10 mouse cellular contexts compared by ENCODE assay signal in genomic region chr14:121145698-121146097, GRCm38 (mm10).
DNase-seq lines count a peak whose midpoint lies in the region; ATAC-seq and TF ChIP-seq lines count a peak whose summit lies in the region.
"Had no signal": no experiment of that assay in that cellular context is flagged by ENCODE, and none has a peak within 500 bp of the region (broad histone marks: within the 10 kb centered on the region; RNA-seq: fewer than 3 reads in every experiment).

No protein-coding gene starts in this region.

- no peak for TF ChIP-seq CTCF in thymus, adult 2 months (IDR thresholded peaks at IDR 0.05; ENCODE audit: borderline replicate concordance, control insufficient read depth, extremely low read depth, insufficient read depth, low read length, poor library complexity)

- no peak overlapping the region for H3K4me2 ChIP-seq in embryonic facial prominence, embryonic 11.5 days (ENCODE audit: low read depth, low read length)
- no peak overlapping the region for H3K4me2 ChIP-seq in midbrain, embryonic 14.5 days (ENCODE audit: low read length)
- no peak overlapping the region for H3K4me2 ChIP-seq in midbrain, embryonic 13.5 days (replicated peaks)
- H3K4me2 ChIP-seq in stomach, embryonic 16.5 days (ENCODE audit: low read depth, low read length) = peak overlapping the region; percentile 40
- H3K4me2 ChIP-seq: hindbrain, embryonic 12.5 days; limb, embryonic 13.5 days had no signal

- no peaks in the 10 kb centered on the region for H3K36me3 ChIP-seq in embryonic facial prominence, embryonic 11.5 days (replicated peaks; ENCODE audit: control insufficient read depth, insufficient read depth, low read depth, low read length)
- peaks cover 8% of the 10 kb centered on the region; the same call in 1 of the 2 replicates for H3K36me3 ChIP-seq in embryonic facial prominence, embryonic 10.5 days (replicated peaks)
- H3K36me3 ChIP-seq in midbrain, embryonic 14.5 days (ENCODE audit: control insufficient read depth, insufficient read depth, low read length) = no peaks in the 10 kb centered on the region
- H3K36me3 ChIP-seq in midbrain, embryonic 13.5 days = no peaks in the 10 kb centered on the region
- H3K36me3 ChIP-seq in stomach, embryonic 16.5 days (ENCODE audit: control insufficient read depth, insufficient read depth, low read length) = no peaks in the 10 kb centered on the region
- H3K36me3 ChIP-seq in thymus, adult 2 months (ENCODE audit: control insufficient read depth, insufficient read depth, low read length) = no peaks in the 10 kb centered on the region
- H3K36me3 ChIP-seq: hindbrain, embryonic 12.5 days; limb, embryonic 13.5 days had no signal

- TF ChIP-seq POLR2A in thymus, adult 2 months (IDR thresholded peaks at IDR 0.05; ENCODE audit: control insufficient read depth, extremely low read depth, insufficient read depth, low read length, poor library complexity) = no peak

- H3K27me3 ChIP-seq in embryonic facial prominence, embryonic 11.5 days (ENCODE audit: control insufficient read depth, insufficient read depth, low read length) = no peaks in the 10 kb centered on the region
- H3K27me3 ChIP-seq in embryonic facial prominence, embryonic 10.5 days (replicated peaks; ENCODE audit: low read depth, poor library complexity, severe bottlenecking) = no peaks in the 10 kb centered on the region
- no peaks in the 10 kb centered on the region for H3K27me3 ChIP-seq in midbrain, embryonic 14.5 days (ENCODE audit: control insufficient read depth, insufficient read depth, low read length)
- no peaks in the 10 kb centered on the region for H3K27me3 ChIP-seq in midbrain, embryonic 13.5 days
- H3K27me3 ChIP-seq in stomach, embryonic 16.5 days (ENCODE audit: control insufficient read depth, insufficient read depth, low read length) = no peaks in the 10 kb centered on the region
- H3K27me3 ChIP-seq in thymus, adult 2 months (ENCODE audit: control insufficient read depth, insufficient read depth, low read length) = no peaks in the 10 kb centered on the region
- H3K27me3 ChIP-seq: hindbrain, embryonic 12.5 days; limb, embryonic 13.5 days had no signal

- ATAC-seq in embryonic facial prominence, embryonic 11.5 days (replicated peaks; ENCODE audit: insufficient number of reproducible peaks, low FRiP score, low TSS enrichment, low read depth) = no peak
- ATAC-seq in midbrain, embryonic 14.5 days (ENCODE audit: low FRiP score, low TSS enrichment) = no peak
- ATAC-seq in midbrain, embryonic 13.5 days = no peak; the same call in 1 of the 2 replicates
- ATAC-seq in stomach, embryonic 16.5 days (ENCODE audit: insufficient read depth, low FRiP score) = peak; percentile 50; the same call in 1 of the 2 replicates
- no peak for ATAC-seq in megakaryocyte-erythroid progenitor cell, adult 5-6 weeks (replicated peaks; ENCODE audit: low FRiP score, low TSS enrichment, poor library complexity, severe bottlenecking)

- H3K9me3 ChIP-seq in embryonic facial prominence, embryonic 11.5 days (replicated peaks; ENCODE audit: control insufficient read depth, low read length) = no peaks in the 10 kb centered on the region
- no peaks in the 10 kb centered on the region for H3K9me3 ChIP-seq in embryonic facial prominence, embryonic 10.5 days
- no peaks in the 10 kb centered on the region for H3K9me3 ChIP-seq in midbrain, embryonic 14.5 days (ENCODE audit: control insufficient read depth, low read length)
- H3K9me3 ChIP-seq in midbrain, embryonic 13.5 days = no peaks in the 10 kb centered on the region
- no peaks in the 10 kb centered on the region for H3K9me3 ChIP-seq in stomach, embryonic 16.5 days (replicated peaks; ENCODE audit: control insufficient read depth, low read length)
- H3K9me3 ChIP-seq: hindbrain, embryonic 12.5 days; limb, embryonic 13.5 days had no signal

- 0 out of 2 replicates have a peak overlapping the region, but pooled peaks have one; percentile 20 for H3K27ac ChIP-seq in embryonic facial prominence, embryonic 11.5 days (replicated peaks; ENCODE audit: low read depth, low read length)
- no peak overlapping the region for H3K27ac ChIP-seq in embryonic facial prominence, embryonic 10.5 days (replicated peaks)
- H3K27ac ChIP-seq in midbrain, embryonic 14.5 days (replicated peaks; ENCODE audit: low read depth, low read length) = no peak overlapping the region
- H3K27ac ChIP-seq in midbrain, embryonic 13.5 days = no peak overlapping the region
- H3K27ac ChIP-seq in stomach, embryonic 16.5 days (ENCODE audit: low read length) = peak overlapping the region; percentile 22; the same call in 1 of the 2 replicates
- H3K27ac ChIP-seq in thymus, adult 2 months (ENCODE audit: control insufficient read depth, insufficient read depth, low read length) = no peak overlapping the region
- H3K27ac ChIP-seq: hindbrain, embryonic 12.5 days; limb, embryonic 13.5 days had no signal

- no peak overlapping the region for H3K4me3 ChIP-seq in embryonic facial prominence, embryonic 11.5 days (ENCODE audit: low read depth, low read length)
- no peak overlapping the region for H3K4me3 ChIP-seq in embryonic facial prominence, embryonic 10.5 days
- no peak overlapping the region for H3K4me3 ChIP-seq in midbrain, embryonic 14.5 days (replicated peaks; ENCODE audit: low read depth, low read length)
- no peak overlapping the region for H3K4me3 ChIP-seq in midbrain, embryonic 13.5 days (replicated peaks)
- H3K4me3 ChIP-seq in stomach, embryonic 16.5 days (replicated peaks; ENCODE audit: low read length) = no peak overlapping the region; the same call in 1 of the 2 replicates
- H3K4me3 ChIP-seq in thymus, adult 2 months (ENCODE audit: control insufficient read depth, insufficient read depth, low read length) = no peak overlapping the region
- H3K4me3 ChIP-seq: hindbrain, embryonic 12.5 days; limb, embryonic 13.5 days had no signal

- no peak overlapping the region for H3K9ac ChIP-seq in embryonic facial prominence, embryonic 11.5 days (replicated peaks; ENCODE audit: low read length)
- no peak overlapping the region for H3K9ac ChIP-seq in midbrain, embryonic 14.5 days (replicated peaks; ENCODE audit: low read length)
- no peak overlapping the region for H3K9ac ChIP-seq in midbrain, embryonic 13.5 days (replicated peaks)
- no peak overlapping the region for H3K9ac ChIP-seq in stomach, embryonic 16.5 days (ENCODE audit: low read length)
- H3K9ac ChIP-seq: hindbrain, embryonic 12.5 days; limb, embryonic 13.5 days had no signal

- DNase-seq in embryonic facial prominence, embryonic 11.5 days (ENCODE audit: low spot score) = no peak
- no peak for DNase-seq in embryonic facial prominence, embryonic 10.5 days (ENCODE audit: low spot score)
- peak; percentile 45 for DNase-seq in midbrain, embryonic 14.5 days
- peak; percentile 86 to 92 for DNase-seq in kidney, postnatal 25 days
- no peak for DNase-seq in thymus, adult 2 months

- WGBS in embryonic facial prominence, embryonic 11.5 days = 37% methylated on average over 10 of the region's 10 CpGs
- 25% methylated on average over 10 of the region's 10 CpGs for WGBS in embryonic facial prominence, embryonic 10.5 days
- 33% methylated on average over 9 of the region's 10 CpGs for WGBS in midbrain, embryonic 14.5 days
- WGBS in midbrain, embryonic 13.5 days = 37% methylated on average over 8 of the region's 10 CpGs
- 15% methylated on average over 9 of the region's 10 CpGs for WGBS in stomach, embryonic 16.5 days
- WGBS in thymus, adult 2 months = 37% methylated on average over 10 of the region's 10 CpGs

- no peaks in the 10 kb centered on the region; the same call in 1 of the 2 replicates for H3K4me1 ChIP-seq in embryonic facial prominence, embryonic 11.5 days (ENCODE audit: control insufficient read depth, insufficient read depth, low read length)
- peaks cover 62% of the 10 kb centered on the region for H3K4me1 ChIP-seq in embryonic facial prominence, embryonic 10.5 days
- H3K4me1 ChIP-seq in midbrain, embryonic 14.5 days (ENCODE audit: control insufficient read depth, insufficient read depth, low read length) = peaks cover 3% of the 10 kb centered on the region; the same call in 1 of the 2 replicates
- H3K4me1 ChIP-seq in midbrain, embryonic 13.5 days (replicated peaks) = peaks cover 24% of the 10 kb centered on the region
- peaks cover 29% of the 10 kb centered on the region for H3K4me1 ChIP-seq in stomach, embryonic 16.5 days (ENCODE audit: control insufficient read depth, insufficient read depth, low read length)
- peaks cover 4% of the 10 kb centered on the region; the same call in 1 of the 2 replicates for H3K4me1 ChIP-seq in thymus, adult 2 months (replicated peaks; ENCODE audit: control insufficient read depth, insufficient read depth, low read length)

Comparison
In these comparisons a context has a peak if more than half of its experiments do, and no peak if none do; other contexts are left out.
1. H3K27ac ChIP-seq: peak in embryonic facial prominence, embryonic 11.5 days (single experiment) and stomach, embryonic 16.5 days (single experiment); none in embryonic facial prominence, embryonic 10.5 days (single experiment), midbrain, embryonic 14.5 days (single experiment), midbrain, embryonic 13.5 days (single experiment) and thymus, adult 2 months (single experiment).
2. DNase-seq: peak in midbrain, embryonic 14.5 days (single experiment) and kidney, postnatal 25 days (2 of 2); none in embryonic facial prominence, embryonic 11.5 days (single experiment), embryonic facial prominence, embryonic 10.5 days (single experiment) and thymus, adult 2 months (single experiment).